In genomic region chr3:116163517-116163916, GRCm38 (mm10) we compare ENCODE assay signal across 23 mouse cellular contexts. TPM values are rescaled to one million over a fixed set of nuclear protein-coding genes. Genes with fewer than 3 reads are reported as not detected.
DNase-seq lines count a peak whose midpoint lies in the region; ATAC-seq lines count a peak whose summit lies in the region.
"Had no signal": no experiment of that assay in that cellular context is flagged by ENCODE, and none has a peak within 500 bp of the region (broad histone marks: within the 10 kb centered on the region; RNA-seq: fewer than 3 reads in every experiment).

No protein-coding gene starts in this region.

- H3K9ac ChIP-seq in hindbrain, embryonic 14.5 days = no peak overlapping the region
- H3K9ac ChIP-seq in hindbrain, embryonic 13.5 days = no peak overlapping the region
- H3K9ac ChIP-seq: forebrain, postnatal 0 days; heart, embryonic 13.5 days; hindbrain, embryonic 12.5 days had no signal

- no peak overlapping the region for H3K4me3 ChIP-seq in hindbrain, embryonic 14.5 days (replicated peaks; ENCODE audit: low read length)
- no peak overlapping the region for H3K4me3 ChIP-seq in hindbrain, embryonic 13.5 days
- H3K4me3 ChIP-seq: heart, adult 2 months; heart, embryonic 10.5 days; heart, embryonic 13.5 days; hindbrain, embryonic 12.5 days had no signal

- peak; percentile 98 for ATAC-seq in frontal cortex, adult (ENCODE audit: low TSS enrichment)
- no peak for ATAC-seq in hindbrain, embryonic 14.5 days (ENCODE audit: low FRiP score)
- no peak for ATAC-seq in hindbrain, embryonic 13.5 days (ENCODE audit: low FRiP score)
- ATAC-seq: activated CD4-positive, CD25-positive, alpha-beta regulatory T cell, adult 4 months; forebrain, embryonic 14.5 days; forebrain, postnatal 0 days; hindbrain, postnatal 0 days; inflammation-experienced regulatory T-cells, adult 6 months; intestine, embryonic 16.5 days had no signal

- 86% methylated on average over 5 of the region's 5 CpGs for whole genome bisulfite sequencing in hindbrain, embryonic 14.5 days
- 84% methylated on average over 5 of the region's 5 CpGs for WGBS in hindbrain, embryonic 13.5 days

- H3K36me3 ChIP-seq in hindbrain, embryonic 14.5 days (replicated peaks; ENCODE audit: control insufficient read depth, insufficient read depth) = no peaks in the 10 kb centered on the region
- no peaks in the 10 kb centered on the region for H3K36me3 ChIP-seq in hindbrain, embryonic 13.5 days
- H3K36me3 ChIP-seq: heart, embryonic 10.5 days; heart, embryonic 13.5 days; hindbrain, embryonic 12.5 days had no signal

- H3K27me3 ChIP-seq in hindbrain, embryonic 14.5 days (ENCODE audit: control insufficient read depth, insufficient read depth, low read length) = no peaks in the 10 kb centered on the region
- H3K27me3 ChIP-seq in hindbrain, embryonic 13.5 days = no peaks in the 10 kb centered on the region
- H3K27me3 ChIP-seq: heart, embryonic 13.5 days; hindbrain, embryonic 12.5 days had no signal

- no peak for DNase-seq in frontal cortex, postnatal 14 days (ENCODE audit: low spot score in 2 of 2)
- DNase-seq in hindbrain, embryonic 14.5 days (ENCODE audit: low spot score) = peak; percentile 7
- peak; percentile 19 for DNase-seq in right cerebral cortex, adult 18-20 months
- DNase-seq in right cerebral cortex, postnatal 25 days = no peak
- DNase-seq: adrenal gland, adult 8-10 months; adrenal gland, postnatal 25 days; cerebellum, adult 18-20 months; cerebellum, adult 9-10 months; cerebellum, postnatal 14 days; forebrain, postnatal 0 days; gastrocnemius, postnatal 25 days; heart, adult 2 months; heart, postnatal 14 days had no signal

- no peaks in the 10 kb centered on the region for H3K4me1 ChIP-seq in hindbrain, embryonic 14.5 days (replicated peaks; ENCODE audit: control insufficient read depth, insufficient read depth, low read length)
- H3K4me1 ChIP-seq in hindbrain, embryonic 13.5 days (replicated peaks) = no peaks in the 10 kb centered on the region
- H3K4me1 ChIP-seq: heart, embryonic 10.5 days; heart, embryonic 13.5 days; hindbrain, embryonic 12.5 days had no signal

- no peak overlapping the region for H3K27ac ChIP-seq in hindbrain, embryonic 14.5 days
- no peak overlapping the region for H3K27ac ChIP-seq in hindbrain, embryonic 13.5 days
- H3K27ac ChIP-seq: heart, adult 2 months; heart, embryonic 10.5 days; heart, embryonic 13.5 days; hindbrain, embryonic 12.5 days; hindbrain, postnatal 0 days had no signal

- no peak overlapping the region for H3K4me2 ChIP-seq in hindbrain, embryonic 14.5 days (replicated peaks)
- H3K4me2 ChIP-seq in hindbrain, embryonic 13.5 days = no peak overlapping the region
- H3K4me2 ChIP-seq: heart, embryonic 13.5 days; hindbrain, embryonic 12.5 days had no signal

- H3K9me3 ChIP-seq in hindbrain, embryonic 14.5 days (ENCODE audit: control insufficient read depth, low read length) = no peaks in the 10 kb centered on the region
- no peaks in the 10 kb centered on the region for H3K9me3 ChIP-seq in hindbrain, embryonic 13.5 days
- H3K9me3 ChIP-seq: heart, embryonic 10.5 days; heart, embryonic 13.5 days; hindbrain, embryonic 12.5 days had no signal

RNA-seq across cellular contexts. Expression of gene Vcam1, which starts 34.0 kb away (rescaled TPM):
- polyA plus RNA-seq in hindbrain, embryonic 14.5 days (2014; fragmentation: Nextera tagmentation; extraction: Ambion mirVana) = 36.9 and 41.5 TPM in 2 replicates
- polyA plus RNA-seq in hindbrain, embryonic 13.5 days (2015; fragmentation: Nextera tagmentation; extraction: Ambion mirVana) = 45.4 and 49.2 TPM in 2 replicates

Comparison
In these comparisons a context has a peak if more than half of its experiments do, and no peak if none do; other contexts are left out.
1. DNase-seq: peak in hindbrain, embryonic 14.5 days (single experiment) and right cerebral cortex, adult 18-20 months (single experiment); none in frontal cortex, postnatal 14 days (0 of 2) and right cerebral cortex, postnatal 25 days (single experiment).